ENCODE assay signal across 19 mouse cellular contexts in genomic region chr10:68036368-68036980, GRCm38 (mm10). TPM values are rescaled to one million over a fixed set of nuclear protein-coding genes. Genes with fewer than 3 reads are reported as not detected.
DNase-seq lines count a peak whose midpoint lies in the region; ATAC-seq and TF ChIP-seq lines count a peak whose summit lies in the region.
"Had no signal": no experiment of that assay in that cellular context is flagged by ENCODE, and none has a peak within 500 bp of the region (broad histone marks: within the 10 kb centered on the region; RNA-seq: fewer than 3 reads in every experiment).

No protein-coding gene starts in this region.

- no peak overlapping the region for H3K27ac ChIP-seq in kidney, embryonic 16.5 days (ENCODE audit: low read length)
- H3K27ac ChIP-seq in kidney, embryonic 14.5 days (ENCODE audit: low read depth, low read length): no peak overlapping the region
- no peak overlapping the region for H3K27ac ChIP-seq in neural tube, embryonic 12.5 days
- peak overlapping the region; percentile 92 for H3K27ac ChIP-seq in CH12.LX (ENCODE audit: insufficient read depth, low read depth)
- no peak overlapping the region for H3K27ac ChIP-seq in layer of hippocampus, adult 2 months
- H3K27ac ChIP-seq: embryonic facial prominence, embryonic 10.5 days; forebrain, embryonic 13.5 days; heart, embryonic 13.5 days; hindbrain, embryonic 15.5 days had no signal

- in situ Hi-C loops in CH12.LX (cut with MboI; ENCODE audit: low pct_ligation_motif_present, low pct_unique_long_range_greater_than_20kb, low sequenced_read_pairs): no loop called here

- no peak for DNase-seq in neural tube, embryonic 10.5 days (ENCODE audit: extremely low spot score, low spot score)
- peak; percentile 53 for DNase-seq in CH12.LX (ENCODE audit: extremely low read depth)
- no peak for DNase-seq in layer of hippocampus, adult 2 months (ENCODE audit: low spot score in 2 of 2)
- no peak for DNase-seq in cerebellum, postnatal 14 days
- DNase-seq: adrenal gland, adult 2 months; adrenal gland, postnatal 25 days; cerebellum, adult 18-20 months; cerebellum, adult 9-11 months; forebrain, postnatal 0 days; gastrocnemius, postnatal 14 days; heart, postnatal 36 days had no signal

- H3K4me2 ChIP-seq in kidney, embryonic 16.5 days (replicated peaks; ENCODE audit: low read depth, low read length): no peak overlapping the region
- no peak overlapping the region for H3K4me2 ChIP-seq in kidney, embryonic 14.5 days (replicated peaks; ENCODE audit: low read depth, low read length)
- H3K4me2 ChIP-seq in neural tube, embryonic 12.5 days (replicated peaks): no peak overlapping the region
- H3K4me2 ChIP-seq in CH12.LX (ENCODE audit: insufficient read depth, low read depth, poor library complexity, severe bottlenecking): peak overlapping the region; percentile 60
- H3K4me2 ChIP-seq: forebrain, embryonic 13.5 days; heart, embryonic 13.5 days; hindbrain, embryonic 15.5 days had no signal

- no peaks in the 10 kb centered on the region for H3K79me2 ChIP-seq in CH12.LX (replicated peaks; ENCODE audit: control insufficient read depth, extremely low read depth, insufficient read depth, poor library complexity, severe bottlenecking)

- dilution Hi-C loops in CH12.LX (cut with MboI; ENCODE audit: extremely low pct_ligation_motif_present, extremely low pct_unique_long_range_greater_than_20kb, low sequenced_read_pairs): no loop called here

- no peak for TF ChIP-seq EP300 in CH12.LX (IDR thresholded peaks at IDR 0.05; ENCODE audit: low read length)

- peaks cover 3% of the 10 kb centered on the region; the same call in 1 of the 2 replicates for H3K36me3 ChIP-seq in kidney, embryonic 16.5 days (ENCODE audit: insufficient read depth, low read length)
- H3K36me3 ChIP-seq in kidney, embryonic 14.5 days (ENCODE audit: control insufficient read depth, insufficient read depth, low read length): peaks cover under 1% of the 10 kb centered on the region; the same call in 1 of the 2 replicates
- peaks cover 8% of the 10 kb centered on the region; the same call in 1 of the 2 replicates for H3K36me3 ChIP-seq in neural tube, embryonic 12.5 days
- no peaks in the 10 kb centered on the region for H3K36me3 ChIP-seq in CH12.LX (replicated peaks in 1 of 2; ENCODE audit: control insufficient read depth in 1 of 2, insufficient read depth in 1 of 2, low read length in 1 of 2)
- H3K36me3 ChIP-seq: hindbrain, embryonic 15.5 days had no signal

- 0 out of 2 replicates have a peak, but pooled peaks cover 3% of the 10 kb centered on the region for H3K4me1 ChIP-seq in kidney, embryonic 16.5 days (ENCODE audit: insufficient read depth, low read length)
- no peaks in the 10 kb centered on the region for H3K4me1 ChIP-seq in kidney, embryonic 14.5 days (ENCODE audit: control insufficient read depth, insufficient read depth, low read length)
- no peaks in the 10 kb centered on the region for H3K4me1 ChIP-seq in neural tube, embryonic 12.5 days
- H3K4me1 ChIP-seq in CH12.LX (ENCODE audit: control insufficient read depth in 1 of 2, insufficient read depth in 2 of 2): peaks cover 9 to 26% of the 10 kb centered on the region in 2 experiments; a peak in 3 of 4 replicates
- H3K4me1 ChIP-seq: embryonic facial prominence, embryonic 10.5 days; heart, embryonic 13.5 days had no signal

- H3K27me3 ChIP-seq in kidney, embryonic 16.5 days (ENCODE audit: insufficient read depth, low read length): no peaks in the 10 kb centered on the region
- no peaks in the 10 kb centered on the region for H3K27me3 ChIP-seq in kidney, embryonic 14.5 days (ENCODE audit: control insufficient read depth, insufficient read depth, low read length)
- H3K27me3 ChIP-seq in neural tube, embryonic 12.5 days (replicated peaks): no peaks in the 10 kb centered on the region
- H3K27me3 ChIP-seq in CH12.LX (replicated peaks): no peaks in the 10 kb centered on the region
- H3K27me3 ChIP-seq: forebrain, embryonic 13.5 days; heart, embryonic 13.5 days; hindbrain, embryonic 15.5 days; Patski had no signal

- no peak for TF ChIP-seq CTCF in CH12.LX (conservative IDR thresholded peaks at IDR 0.05 in 1 of 2, IDR thresholded peaks at IDR 0.05 in 1 of 2; ENCODE audit: low read depth in 2 of 2, low read length in 2 of 2)
- TF ChIP-seq CTCF in layer of hippocampus, adult 2 months (conservative IDR thresholded peaks at IDR 0.05): no peak

- peak; percentile 63; the same call in 1 of the 2 replicates for ATAC-seq in kidney, embryonic 16.5 days (ENCODE audit: low FRiP score, low TSS enrichment)
- no peak for ATAC-seq in kidney, embryonic 14.5 days (ENCODE audit: low FRiP score, low TSS enrichment)
- ATAC-seq in neural tube, embryonic 12.5 days (ENCODE audit: low FRiP score, low read depth): 0 out of 2 replicates have a peak, but pooled peaks have one; percentile 29
- ATAC-seq: forebrain, embryonic 13.5 days; forebrain, postnatal 0 days; Patski had no signal

- H3K9ac ChIP-seq in kidney, embryonic 16.5 days (replicated peaks; ENCODE audit: low read length): no peak overlapping the region
- H3K9ac ChIP-seq in kidney, embryonic 14.5 days (ENCODE audit: low read depth, low read length): no peak overlapping the region
- H3K9ac ChIP-seq in neural tube, embryonic 12.5 days: no peak overlapping the region
- H3K9ac ChIP-seq in CH12.LX (ENCODE audit: insufficient read depth, low read depth): peak overlapping the region; percentile 58
- H3K9ac ChIP-seq: forebrain, embryonic 13.5 days; forebrain, postnatal 0 days; heart, embryonic 13.5 days; hindbrain, embryonic 15.5 days had no signal

- no peak overlapping the region for H3K4me3 ChIP-seq in kidney, embryonic 16.5 days (ENCODE audit: low read length)
- H3K4me3 ChIP-seq in kidney, embryonic 14.5 days (ENCODE audit: low read length): no peak overlapping the region
- H3K4me3 ChIP-seq in neural tube, embryonic 12.5 days: no peak overlapping the region
- H3K4me3 ChIP-seq in CH12.LX (replicated peaks in 1 of 3; ENCODE audit: low read depth in 2 of 3, low read length in 2 of 3, poor library complexity in 1 of 3): peak overlapping the region in 2 of 3 experiments; percentile 28 to 57
- no peak overlapping the region for H3K4me3 ChIP-seq in layer of hippocampus, adult 2 months
- H3K4me3 ChIP-seq: embryonic facial prominence, embryonic 10.5 days; forebrain, embryonic 13.5 days; heart, embryonic 13.5 days; hindbrain, embryonic 15.5 days had no signal

- no peak for TF ChIP-seq RAD21 in CH12.LX (IDR thresholded peaks at IDR 0.05; ENCODE audit: low read depth, low read length)

- TF ChIP-seq POLR2A in CH12.LX (IDR thresholded peaks at IDR 0.05; ENCODE audit: low read depth, low read length): peak; percentile 64

- H3K9me3 ChIP-seq in kidney, embryonic 16.5 days (ENCODE audit: low read length): no peaks in the 10 kb centered on the region
- peaks cover 2% of the 10 kb centered on the region; the same call in 1 of the 2 replicates for H3K9me3 ChIP-seq in kidney, embryonic 14.5 days (ENCODE audit: control insufficient read depth, low read length)
- no peaks in the 10 kb centered on the region for H3K9me3 ChIP-seq in neural tube, embryonic 12.5 days
- H3K9me3 ChIP-seq in CH12.LX (replicated peaks; ENCODE audit: low read length): no peaks in the 10 kb centered on the region
- H3K9me3 ChIP-seq: embryonic facial prominence, embryonic 10.5 days; forebrain, embryonic 13.5 days; heart, embryonic 13.5 days; hindbrain, embryonic 15.5 days had no signal

- 62% methylated on average over 17 of the region's 17 CpGs for WGBS in kidney, embryonic 16.5 days
- WGBS in kidney, embryonic 14.5 days: 61% methylated on average over 17 of the region's 17 CpGs
- WGBS in neural tube, embryonic 12.5 days: 73% methylated on average over 17 of the region's 17 CpGs

TF ChIP-seq in CH12.LX, 34 proteins besides CTCF, POLR2A, EP300 and RAD21:
- TF ChIP-seq MAX (IDR thresholded peaks at IDR 0.05; ENCODE audit: low read length) (peak; percentile 76), JUND (conservative IDR thresholded peaks at IDR 0.05; ENCODE audit: low read depth, low read length) (no peak), TBP (conservative IDR thresholded peaks at IDR 0.05; ENCODE audit: low read depth, low read length) (0 out of 2 replicates have a peak, but pooled peaks have one; percentile 39), MXI1 (IDR thresholded peaks at IDR 0.05; ENCODE audit: low read depth, low read length) (peak; percentile 49; the same call in 1 of the 2 replicates), MEF2A (IDR thresholded peaks at IDR 0.05; ENCODE audit: borderline replicate concordance, low read depth, low read length) (no peak), RCOR1 (conservative IDR thresholded peaks at IDR 0.05; ENCODE audit: low read depth, low read length) (no peak), MYC (IDR thresholded peaks at IDR 0.05; ENCODE audit: low read depth, low read length) (peak; percentile 53; the same call in 1 of the 2 replicates), TCF12 (IDR thresholded peaks at IDR 0.05; ENCODE audit: low read depth, low read length) (0 out of 2 replicates have a peak, but pooled peaks have one; percentile 35), MAZ (IDR thresholded peaks at IDR 0.05; ENCODE audit: low read depth, low read length) (0 out of 2 replicates have a peak, but pooled peaks have one; percentile 23), BHLHE40 (IDR thresholded peaks at IDR 0.05; ENCODE audit: low read depth, low read length) (peak; percentile 69), IRF4 (IDR thresholded peaks at IDR 0.05; ENCODE audit: low read depth, low read length) (peak; percentile 16; the same call in 1 of the 2 replicates), PAX5 (IDR thresholded peaks at IDR 0.05; ENCODE audit: low read length) (no peak), NELFE (IDR thresholded peaks at IDR 0.05; ENCODE audit: low read depth, low read length) (peak; percentile 44; the same call in 1 of the 2 replicates)

RNA-seq across cellular contexts. Expression of gene Rtkn2, which starts 57.1 kb away (rescaled TPM):
- polyA plus RNA-seq in kidney, embryonic 16.5 days (2015; fragmentation: Nextera tagmentation; extraction: Ambion mirVana): 10.2 TPM in 2 replicates
- 7.4 and 11.5 TPM in 2 replicates for polyA plus RNA-seq in kidney, embryonic 14.5 days (2014; fragmentation: Nextera tagmentation; extraction: Ambion mirVana)
- 12.0 and 12.8 TPM in 2 replicates for polyA plus RNA-seq in neural tube, embryonic 12.5 days (2016; fragmentation: Nextera tagmentation; extraction: Ambion mirVana)
- total RNA-seq in CH12.LX (2012; rRNA removed): 0.46 and 0.59 TPM in 2 replicates
- total RNA-seq in CH12.LX (2014; rRNA removed): 0.59 and 0.99 TPM in 2 replicates
- 0.78 and 0.93 TPM in 2 replicates for polyA plus RNA-seq in CH12.LX (2012; ENCODE audit: insufficient read length, low read depth)
- 1 to 10 TPM; 4.7 to 5.0 TPM for total RNA-seq in layer of hippocampus, adult 2 months (2021)
- polyA plus RNA-seq: adrenal gland, adult 2 months had no signal

Comparison
In these comparisons a context has a peak if more than half of its experiments do, and no peak if none do; other contexts are left out.
1. H3K4me3 ChIP-seq: peak in CH12.LX (2 of 3); none in kidney, embryonic 16.5 days (single experiment), kidney, embryonic 14.5 days (single experiment), neural tube, embryonic 12.5 days (single experiment) and layer of hippocampus, adult 2 months (single experiment).